Mouse (Mus musculus) hindbrain, embryonic 11.5 days (tissue): ENCODE results near the gene Wnt5b. TPM values are rescaled to one million over a fixed set of nuclear protein-coding genes. Genes with fewer than 3 reads are reported as not detected.

Experiments used
- ATAC-seq: fragments of 200-750 bp; cut with Nextera tagmentation; 2 replicates; pipeline ENCODE4 v1.8.0; 2017; ENCODE audit warnings: mild to moderate bottlenecking, moderate TSS enrichment, moderate library complexity; ENCODE audit not compliant: low FRiP score
- DNase-seq: peaks from one replicate; pipeline ENCODE4 v3.0.0-alpha.2; 2015; ENCODE audit warnings: low spot score
- H3K27ac ChIP-seq: fragments of 300-500 bp; sonication (generic); 2 replicates; pipeline ENCODE4 v1.5.1; 2014; ENCODE audit warnings: mild to moderate bottlenecking, low read depth, low read length
- H3K27me3 ChIP-seq: fragments of 300-500 bp; sonication (generic); 2 replicates; pipeline ENCODE4 v1.6.1; 2014; ENCODE audit warnings: mild to moderate bottlenecking, low read length, moderate library complexity, mixed read lengths; ENCODE audit not compliant: control insufficient read depth, insufficient read depth
- H3K36me3 ChIP-seq: fragments of 300-500 bp; sonication (generic); 2 replicates; pipeline ENCODE4 v1.6.1; 2014; ENCODE audit warnings: mild to moderate bottlenecking, low read length, moderate library complexity, mixed read lengths; ENCODE audit not compliant: control insufficient read depth, insufficient read depth
- H3K4me1 ChIP-seq: fragments of 300-500 bp; sonication (generic); replicated peaks from 2 replicates; pipeline ENCODE4 v1.6.1; 2014; ENCODE audit warnings: low read length, mixed read lengths; ENCODE audit not compliant: control insufficient read depth, insufficient read depth
- H3K4me2 ChIP-seq: fragments of 300-500 bp; sonication (generic); replicated peaks from 2 replicates; pipeline ENCODE4 v1.6.1; 2014; ENCODE audit warnings: mild to moderate bottlenecking, low read depth, low read length
- H3K4me3 ChIP-seq: fragments of 300-500 bp; sonication (generic); 2 replicates; pipeline ENCODE4 v1.5.1; 2014; ENCODE audit warnings: low read depth, low read length
- H3K9ac ChIP-seq: fragments of 300-500 bp; sonication (generic); 2 replicates; pipeline ENCODE4 v1.6.1; 2014; ENCODE audit warnings: low read depth, low read length
- H3K9me3 ChIP-seq: fragments of 300-500 bp; sonication (generic); 2 replicates; pipeline ENCODE4 v1.6.1; 2016; ENCODE audit warnings: low read length; ENCODE audit not compliant: control insufficient read depth
- WGBS: fragments of 180-500 bp; shearing (Covaris S2); extraction: QIAGEN DNeasy Blood & Tissue Kit; methylation state at CpG from one replicate; pipeline ENCODE4 v1.1.7; 2014; 5-methylcytosine and 5-hydroxymethylcytosine counted together
- polyA plus RNA-seq: library from polyadenylated mRNA; unstranded; fragments of >200 nt; fragmentation: Nextera tagmentation; extraction: Ambion mirVana; gene quantifications from 2 replicates; pipeline ENCODE4 v1.2.1, GENCODE M21; 2014

Gene Wnt5b
- polyA plus RNA-seq, 1 experiment from 2014 or later = 5.8 TPM

- 81% methylated on average over 7 of the region's 7 CpGs for WGBS
- Histone ChIP-seq H3K4me1 (no peaks in the 10 kb centered on the region), H3K36me3 (0 out of 2 replicates have a peak, but pooled peaks cover 3% of the 10 kb centered on the region), H3K9me3 (no peaks in the 10 kb centered on the region), H3K9ac (no peak overlapping the region), H3K4me2 (no peak overlapping the region), H3K4me3 (no peak overlapping the region), H3K27me3 (no peaks in the 10 kb centered on the region), H3K27ac (no peak overlapping the region)
- DNase-seq (no peak), ATAC-seq (no peak)
Measured at GRCm38 (mm10) chr6:119572296-119572695, 28.1 kb upstream of the Wnt5b start.

DNA sequence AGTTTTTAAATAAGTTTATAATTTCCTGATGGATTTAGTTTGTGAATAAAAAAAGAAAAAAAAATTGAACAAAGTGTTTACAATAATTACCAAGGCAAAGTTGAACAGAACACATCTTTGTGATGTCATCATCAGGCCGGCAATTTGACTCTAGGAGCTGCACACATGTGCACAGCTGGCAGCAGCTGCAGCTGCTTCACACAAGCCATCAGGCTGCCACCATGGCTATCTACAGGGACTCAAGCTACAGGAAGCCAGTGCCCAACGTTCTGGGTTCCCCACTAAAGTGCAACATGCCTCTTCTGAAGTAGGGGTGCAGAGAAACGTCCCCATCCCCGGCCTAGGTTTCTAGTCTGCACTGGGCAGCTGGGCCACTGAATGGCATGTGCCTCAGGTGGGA is 26.6 kb upstream of the Wnt5b start:
- no peaks in the 10 kb centered on the region for H3K9me3 ChIP-seq
- 0 out of 2 replicates have a peak, but pooled peaks cover 3% of the 10 kb centered on the region for H3K36me3 ChIP-seq
- DNase-seq (no peak), ATAC-seq (no peak)
- H3K4me2 ChIP-seq = no peak overlapping the region
- H3K4me1 ChIP-seq = no peaks in the 10 kb centered on the region
- 82% methylated on average over 4 of the region's 4 CpGs for WGBS
- no peak overlapping the region for H3K9ac ChIP-seq
- H3K4me3 ChIP-seq = no peak overlapping the region
- no peaks in the 10 kb centered on the region for H3K27me3 ChIP-seq
- no peak overlapping the region for H3K27ac ChIP-seq

DNA sequence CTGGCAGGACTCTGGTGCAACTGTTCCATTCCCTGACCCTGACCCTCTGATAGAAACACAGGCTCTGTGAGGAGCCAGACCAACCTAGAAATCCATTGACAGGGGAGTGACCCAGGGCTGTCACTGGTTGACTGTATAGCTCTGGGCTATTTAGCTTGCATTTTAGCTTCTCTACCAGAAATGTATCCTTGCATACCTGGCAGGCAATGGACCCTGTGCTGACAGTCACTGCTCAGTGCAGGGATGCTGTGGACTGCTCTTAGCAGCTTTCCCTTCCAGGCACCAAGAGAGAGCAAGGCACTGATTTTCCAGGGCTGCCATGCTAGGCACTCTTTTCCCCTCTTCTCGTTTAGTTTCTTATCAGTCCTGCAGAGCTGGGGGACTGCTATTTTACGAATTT is 24.2 kb upstream of the Wnt5b start:
- no peak overlapping the region for H3K9ac ChIP-seq
- DNase-seq = no peak
- ATAC-seq = no peak
- no peaks in the 10 kb centered on the region for H3K9me3 ChIP-seq
- no peak overlapping the region for H3K27ac ChIP-seq
- H3K4me3 ChIP-seq = no peak overlapping the region
- H3K36me3 ChIP-seq = no peaks in the 10 kb centered on the region
- H3K27me3 ChIP-seq = no peaks in the 10 kb centered on the region
- no peak overlapping the region for H3K4me2 ChIP-seq
- 90% methylated on average over 2 of the region's 2 CpGs for WGBS
- H3K4me1 ChIP-seq = no peaks in the 10 kb centered on the region

GRCm38 (mm10) chr6:119565451-119566379 is 21.6 kb upstream of the Wnt5b start:
- Histone ChIP-seq H3K9ac (no peak overlapping the region), H3K4me3 (no peak overlapping the region), H3K4me2 (no peak overlapping the region), H3K27me3 (no peaks in the 10 kb centered on the region), H3K9me3 (no peaks in the 10 kb centered on the region), H3K36me3 (no peaks in the 10 kb centered on the region), H3K27ac (no peak overlapping the region), H3K4me1 (no peaks in the 10 kb centered on the region)
- 91% methylated on average over 23 of the region's 23 CpGs for WGBS
- DNase-seq (no peak), ATAC-seq (no peak)

DNA sequence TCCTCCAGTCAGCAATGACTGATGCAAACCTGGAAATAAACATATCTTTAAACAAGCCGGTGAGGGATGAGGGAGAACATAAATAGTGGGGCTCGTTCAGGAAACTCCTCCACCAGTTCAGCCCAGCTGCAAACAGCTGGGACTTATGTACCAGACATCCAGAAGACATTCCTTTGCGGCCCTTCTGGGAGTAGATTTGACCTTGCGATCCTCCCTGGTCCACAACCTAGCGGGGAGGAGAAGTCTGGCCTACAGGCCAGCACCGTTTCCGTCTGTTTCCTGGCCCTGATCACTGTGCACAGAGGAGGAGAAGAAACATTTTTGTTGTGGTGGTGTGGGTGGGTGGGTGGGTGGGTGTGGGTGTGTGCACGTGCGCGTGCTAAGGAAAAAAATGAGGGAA is 18.4 kb upstream of the Wnt5b start:
- H3K36me3 ChIP-seq = no peaks in the 10 kb centered on the region
- no peaks in the 10 kb centered on the region for H3K27me3 ChIP-seq
- H3K4me3 ChIP-seq = no peak overlapping the region
- DNase-seq (no peak), ATAC-seq (no peak)
- H3K4me1 ChIP-seq = no peaks in the 10 kb centered on the region
- WGBS = 81% methylated on average over 10 of the region's 10 CpGs
- no peak overlapping the region for H3K27ac ChIP-seq
- no peaks in the 10 kb centered on the region for H3K9me3 ChIP-seq
- H3K9ac ChIP-seq = no peak overlapping the region
- no peak overlapping the region for H3K4me2 ChIP-seq

GRCm38 (mm10) chr6:119558855-119559254 is 14.7 kb upstream of the Wnt5b start:
- H3K27ac ChIP-seq = no peak overlapping the region
- ATAC-seq (no peak), DNase-seq (no peak)
- no peak overlapping the region for H3K4me2 ChIP-seq
- H3K9ac ChIP-seq = no peak overlapping the region
- H3K9me3 ChIP-seq = no peaks in the 10 kb centered on the region
- 84% methylated on average over 7 of the region's 7 CpGs for WGBS
- H3K27me3 ChIP-seq = no peaks in the 10 kb centered on the region
- no peak overlapping the region for H3K4me3 ChIP-seq
- H3K36me3 ChIP-seq = no peaks in the 10 kb centered on the region
- H3K4me1 ChIP-seq = no peaks in the 10 kb centered on the region

- no peaks in the 10 kb centered on the region for H3K36me3 ChIP-seq
- no peak overlapping the region for H3K4me3 ChIP-seq
- no peak overlapping the region for H3K27ac ChIP-seq
- H3K9ac ChIP-seq = no peak overlapping the region
- H3K4me1 ChIP-seq = no peaks in the 10 kb centered on the region
- ATAC-seq (no peak), DNase-seq (no peak)
- no peaks in the 10 kb centered on the region for H3K9me3 ChIP-seq
- no peak overlapping the region for H3K4me2 ChIP-seq
- 73% methylated on average over 8 of the region's 8 CpGs for WGBS
- H3K27me3 ChIP-seq = no peaks in the 10 kb centered on the region
Measured at GRCm38 (mm10) chr6:119554439-119554838, 10.3 kb upstream of the Wnt5b start.

DNA sequence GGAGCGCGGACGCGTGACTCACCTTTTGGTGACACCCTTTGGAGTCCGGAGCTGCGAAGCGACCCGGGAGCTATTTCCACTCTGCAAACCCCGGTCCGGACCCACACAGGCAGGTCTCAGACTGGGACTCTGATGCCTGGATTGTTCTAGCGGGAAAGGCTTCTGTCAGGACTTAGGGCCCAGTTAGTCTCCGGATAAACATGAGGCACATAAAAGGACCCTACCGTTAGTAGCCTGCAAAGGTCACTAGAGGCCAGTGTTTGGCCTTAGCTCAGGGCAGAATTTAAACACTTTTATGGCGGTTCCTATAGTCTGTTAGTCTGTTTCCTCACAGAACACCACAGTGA is 344 bp upstream of the Wnt5b start:
- WGBS = 2% methylated on average over 14 of the region's 14 CpGs
- H3K4me2 ChIP-seq = peak overlapping the region; percentile 91
- peak overlapping the region; percentile 77 for H3K9ac ChIP-seq
- H3K4me3 ChIP-seq = peak overlapping the region; percentile 75
- no peaks in the 10 kb centered on the region for H3K36me3 ChIP-seq
- ATAC-seq (peak; percentile 47), DNase-seq (peak; percentile 56)
- H3K27ac ChIP-seq = no peak overlapping the region
- peaks cover 16% of the 10 kb centered on the region for H3K27me3 ChIP-seq
- H3K4me1 ChIP-seq = no peaks in the 10 kb centered on the region
- H3K9me3 ChIP-seq = no peaks in the 10 kb centered on the region

- no peaks in the 10 kb centered on the region for H3K9me3 ChIP-seq
- peak overlapping the region; percentile 77 for H3K9ac ChIP-seq
- peak overlapping the region; percentile 75 for H3K4me3 ChIP-seq
- peaks cover 16% of the 10 kb centered on the region for H3K27me3 ChIP-seq
- no peak overlapping the region for H3K27ac ChIP-seq
- ATAC-seq = peak; percentile 48
- H3K4me1 ChIP-seq = no peaks in the 10 kb centered on the region
- H3K36me3 ChIP-seq = no peaks in the 10 kb centered on the region
- peak overlapping the region; percentile 91 for H3K4me2 ChIP-seq
- no peak for DNase-seq
- 0% methylated on average over 20 of the region's 30 CpGs for WGBS
Measured at GRCm38 (mm10) chr6:119543456-119543802, 718 bp downstream of the Wnt5b start.
